In the genomic region with DNA sequence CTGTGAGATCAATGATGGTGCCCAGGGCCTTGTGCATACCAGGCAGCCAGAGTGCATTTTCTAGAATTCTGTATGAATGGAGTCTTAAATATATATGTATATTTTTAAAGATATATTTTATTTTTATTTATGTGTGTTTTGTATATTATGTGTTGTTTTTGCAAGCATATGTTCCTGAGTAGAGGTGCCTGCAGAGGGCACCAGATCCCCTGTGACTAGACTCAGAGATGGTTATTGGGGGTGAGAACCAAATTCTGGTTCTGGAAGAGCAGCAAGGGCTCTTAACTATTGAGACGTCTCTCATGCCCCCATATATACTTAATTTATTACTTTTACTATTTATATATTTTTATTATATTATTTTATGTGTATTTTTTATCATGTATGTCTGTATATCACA, we compare ENCODE assay signal across 24 mouse cellular contexts. TPM values are rescaled to one million over a fixed set of nuclear protein-coding genes. Genes with fewer than 3 reads are reported as not detected.
DNase-seq lines count a peak whose midpoint lies in the region; TF ChIP-seq lines count a peak whose summit lies in the region.
"Had no signal": no experiment of that assay in that cellular context is flagged by ENCODE, and none has a peak within 500 bp of the region (broad histone marks: within the 10 kb centered on the region; RNA-seq: fewer than 3 reads in every experiment).

No protein-coding gene starts in this region.

- no peak for DNase-seq in layer of hippocampus, adult 2 months (ENCODE audit: low spot score in 2 of 2)
- no peak for DNase-seq in layer of hippocampus, adult 8-10 months (ENCODE audit: low spot score in 2 of 2)
- peak; percentile 54 for DNase-seq in thymus, postnatal 14 days
- no peak for DNase-seq in thymus, adult 18-20 months
- DNase-seq in CH12.LX (ENCODE audit: extremely low read depth): no peak
- DNase-seq in induced T-regulatory cell, adult 2 months (ENCODE audit: low read depth): peak; percentile 54
- no peak for DNase-seq in embryo, embryonic 9.5 days (ENCODE audit: extremely low spot score)
- DNase-seq in adrenal gland, adult (ENCODE audit: inconsistent age in 2 of 2, low spot score in 1 of 2): no peak
- DNase-seq: adrenal gland, postnatal 14 days; cerebellum, adult 11-12 months; cerebellum, adult 9-10 months; cerebellum, postnatal 36 days; gastrocnemius, postnatal 36 days; heart, postnatal 10 days; heart, postnatal 4 days had no signal

- no peak overlapping the region for H3K4me2 ChIP-seq in CH12.LX (ENCODE audit: insufficient read depth, low read depth, poor library complexity, severe bottlenecking)
- H3K4me2 ChIP-seq: forebrain, embryonic 15.5 days; hindbrain, embryonic 12.5 days had no signal

- no peak overlapping the region for H3K4me3 ChIP-seq in layer of hippocampus, adult 2 months
- no peak overlapping the region for H3K4me3 ChIP-seq in CH12.LX (replicated peaks in 1 of 3; ENCODE audit: low read depth in 2 of 3, low read length in 2 of 3, poor library complexity in 1 of 3)
- H3K4me3 ChIP-seq: embryonic facial prominence, embryonic 10.5 days; forebrain, embryonic 15.5 days; heart, embryonic 10.5 days; hindbrain, embryonic 12.5 days had no signal

- in situ Hi-C loops in CH12.LX (cut with MboI; ENCODE audit: low pct_ligation_motif_present, low pct_unique_long_range_greater_than_20kb, low sequenced_read_pairs): no loop called here

- H3K27me3 ChIP-seq in CH12.LX (replicated peaks): no peaks in the 10 kb centered on the region
- H3K27me3 ChIP-seq: forebrain, embryonic 15.5 days; hindbrain, embryonic 12.5 days had no signal

- TF ChIP-seq CTCF in layer of hippocampus, adult 2 months (conservative IDR thresholded peaks at IDR 0.05): peak; percentile 39
- peak in 1 of 2 experiments; percentile 59; a peak in 2 of 4 replicates for TF ChIP-seq CTCF in CH12.LX (conservative IDR thresholded peaks at IDR 0.05 in 1 of 2, IDR thresholded peaks at IDR 0.05 in 1 of 2; ENCODE audit: low read depth in 2 of 2, low read length in 2 of 2)

- H3K9ac ChIP-seq in CH12.LX (ENCODE audit: insufficient read depth, low read depth): no peak overlapping the region
- H3K9ac ChIP-seq: forebrain, embryonic 15.5 days; hindbrain, embryonic 12.5 days had no signal

- TF ChIP-seq RAD21 in CH12.LX (IDR thresholded peaks at IDR 0.05; ENCODE audit: low read depth, low read length): peak; percentile 63

- peaks cover 6% of the 10 kb centered on the region for H3K9me3 ChIP-seq in CH12.LX (replicated peaks; ENCODE audit: low read length)
- H3K9me3 ChIP-seq: forebrain, embryonic 15.5 days; heart, embryonic 10.5 days; hindbrain, embryonic 12.5 days had no signal

- no peak for TF ChIP-seq POLR2A in CH12.LX (IDR thresholded peaks at IDR 0.05; ENCODE audit: low read depth, low read length)

- H3K4me1 ChIP-seq in CH12.LX (ENCODE audit: control insufficient read depth in 1 of 2, insufficient read depth in 2 of 2): peaks cover 31 to 69% of the 10 kb centered on the region in 2 experiments
- H3K4me1 ChIP-seq: forebrain, embryonic 15.5 days; hindbrain, embryonic 12.5 days had no signal

- H3K27ac ChIP-seq in layer of hippocampus, adult 2 months: no peak overlapping the region
- 0 out of 2 replicates have a peak overlapping the region, but pooled peaks have one; percentile 11 for H3K27ac ChIP-seq in CH12.LX (ENCODE audit: insufficient read depth, low read depth)
- H3K27ac ChIP-seq: embryonic facial prominence, embryonic 10.5 days; forebrain, embryonic 15.5 days; heart, embryonic 10.5 days; hindbrain, embryonic 12.5 days had no signal

- TF ChIP-seq EP300 in CH12.LX (IDR thresholded peaks at IDR 0.05; ENCODE audit: low read length): no peak

- H3K36me3 ChIP-seq in CH12.LX (replicated peaks in 1 of 2; ENCODE audit: control insufficient read depth in 1 of 2, insufficient read depth in 1 of 2, low read length in 1 of 2): no peaks in the 10 kb centered on the region
- H3K36me3 ChIP-seq: embryonic facial prominence, embryonic 10.5 days; forebrain, embryonic 15.5 days; heart, embryonic 10.5 days; hindbrain, embryonic 12.5 days had no signal

- dilution Hi-C loops in CH12.LX (cut with MboI; ENCODE audit: extremely low pct_ligation_motif_present, extremely low pct_unique_long_range_greater_than_20kb, low sequenced_read_pairs): no loop called here

- no peaks in the 10 kb centered on the region for H3K79me2 ChIP-seq in CH12.LX (replicated peaks; ENCODE audit: control insufficient read depth, extremely low read depth, insufficient read depth, poor library complexity, severe bottlenecking)

TF ChIP-seq in CH12.LX, 34 proteins besides CTCF, POLR2A, EP300 and RAD21:
- TF ChIP-seq SMC3 (IDR thresholded peaks at IDR 0.05; ENCODE audit: low read depth, low read length) (peak; percentile 72), GABPA (IDR thresholded peaks at IDR 0.05; ENCODE audit: insufficient replicate concordance, low read depth, low read length) (no peak)
TF ChIP-seq in CH12.LX: peak in this region for 1.

RNA-seq across cellular contexts. Expression of a gene that starts 24.8 kb away (rescaled TPM):
- 1 to 10 TPM; 1.6 to 2.0 TPM for total RNA-seq in layer of hippocampus, adult 2 months (2021)
- total RNA-seq in layer of hippocampus, adult 8-10 months (2022): 1 to 10 TPM in 3 of 4 experiments, under 1 TPM in 1; 0.99 to 1.6 (median 1.2) TPM
- total RNA-seq in CH12.LX (2012; rRNA removed) (57.8 and 71.0 TPM in 2 replicates), CH12.LX (2014; rRNA removed) (96.6 and 107 TPM in 2 replicates)
- polyA plus RNA-seq in CH12.LX (2012; ENCODE audit: insufficient read length, low read depth): 68.5 and 81.5 TPM in 2 replicates

RNA-seq across cellular contexts. Expression of a gene that starts 27.2 kb away (rescaled TPM):
- not detected for total RNA-seq in layer of hippocampus, adult 2 months (2021)
- not detected for total RNA-seq in layer of hippocampus, adult 8-10 months (2022)
- total RNA-seq in CH12.LX (2012; rRNA removed): 0.08 TPM in 1 of 2 replicates, not detected in the other
- total RNA-seq in CH12.LX (2014; rRNA removed): not detected in 2 replicates
- not detected in 2 replicates for polyA plus RNA-seq in CH12.LX (2012; ENCODE audit: insufficient read length, low read depth)
- total RNA-seq: adrenal gland, adult 18-20 months; adrenal gland, postnatal 14 days; gastrocnemius, adult 8-10 months; gastrocnemius, postnatal 36 days; heart, postnatal 10 days; heart, postnatal 4 days had no signal
- polyA plus RNA-seq: forebrain, embryonic 15.5 days; heart, embryonic 14.5 days; hindbrain, embryonic 12.5 days; hindbrain, embryonic 16.5 days; intestine, embryonic 14.5 days had no signal

RNA-seq across cellular contexts. Expression of a gene that starts 41.2 kb away (rescaled TPM):
- total RNA-seq in layer of hippocampus, adult 2 months (2021): 100 to 1,000 TPM; 112 to 117 TPM
- 100 to 1,000 TPM; 100 to 119 (median 107) TPM for total RNA-seq in layer of hippocampus, adult 8-10 months (2022)
- total RNA-seq in CH12.LX (2012; rRNA removed) (69.0 and 71.4 TPM in 2 replicates), CH12.LX (2014; rRNA removed) (122 and 135 TPM in 2 replicates)
- 66.8 and 80.6 TPM in 2 replicates for polyA plus RNA-seq in CH12.LX (2012; ENCODE audit: insufficient read length, low read depth)

RNA-seq across cellular contexts. Expression of a gene that starts 51.8 kb away (rescaled TPM):
- total RNA-seq in layer of hippocampus, adult 2 months (2021): under 1 TPM in 1 of 2 experiments, not detected in 1; 0.26 TPM
- under 1 TPM in 3 of 4 experiments, not detected in 1; 0.09 to 0.41 (median 0.12) TPM for total RNA-seq in layer of hippocampus, adult 8-10 months (2022)
- total RNA-seq in CH12.LX (2012; rRNA removed) (not detected in 2 replicates), CH12.LX (2014; rRNA removed) (0.08 TPM in 1 of 2 replicates, not detected in the other)
- polyA plus RNA-seq in CH12.LX (2012; ENCODE audit: insufficient read length, low read depth): 0.05 TPM in 1 of 2 replicates, not detected in the other

Comparison
In these comparisons a context has a peak if more than half of its experiments do, and no peak if none do; other contexts are left out.
1. DNase-seq: peak in thymus, postnatal 14 days (single experiment) and induced T-regulatory cell, adult 2 months (single experiment); none in layer of hippocampus, adult 2 months (0 of 2), layer of hippocampus, adult 8-10 months (0 of 2), thymus, adult 18-20 months (0 of 2), CH12.LX (single experiment), embryo, embryonic 9.5 days (single experiment) and adrenal gland, adult (0 of 2).
2. RNA of a gene that starts 24.8 kb away (total RNA-seq): 57.8 to 107 TPM in CH12.LX; 1.6 to 2.0 TPM in layer of hippocampus, adult 2 months and 0.99 to 1.6 TPM in layer of hippocampus, adult 8-10 months; every median in the first group is over 10 times any median in the second.